Mouse (Mus musculus) left cerebral cortex, postnatal 10 days (tissue): Measurements from ENCODE around the gene Tbc1d2. TPM values are rescaled to one million over a fixed set of nuclear protein-coding genes. Genes with fewer than 3 reads are reported as not detected.
A peak's percentile ranks its signal among the peaks of the same experiment; 100 is the strongest.
"Not testable (repeated sequence)": the region's sequence is repeated elsewhere in the genome, so short reads cannot be mapped to it uniquely, and the experiment has no call there.

Experiments used
- DNase-seq, 2 experiments: peaks; one replicate each; pipeline ENCODE4 v3.0.0; 2021 to 2022; ENCODE audit warnings: low spot score in 2 of 2, mixed read lengths in 1 of 2; ENCODE audit errors: extremely low spot score in 1 of 2
- intact Hi-C: fragments of 180-260 bp; cut with DNase I; formaldehyde crosslinking; loops from one replicate; pipeline ENCODE4 v1.15.1; 2025
- total RNA-seq, 2 experiments: library from RNA; stranded (reverse); gene quantifications; 2 replicates each; pipeline ENCODE4 v1.2.3; 2021

Tbc1d2 gene
- total RNA-seq, 2 experiments from 2014 or later, result 1.0 to 2.0 TPM

DNA sequence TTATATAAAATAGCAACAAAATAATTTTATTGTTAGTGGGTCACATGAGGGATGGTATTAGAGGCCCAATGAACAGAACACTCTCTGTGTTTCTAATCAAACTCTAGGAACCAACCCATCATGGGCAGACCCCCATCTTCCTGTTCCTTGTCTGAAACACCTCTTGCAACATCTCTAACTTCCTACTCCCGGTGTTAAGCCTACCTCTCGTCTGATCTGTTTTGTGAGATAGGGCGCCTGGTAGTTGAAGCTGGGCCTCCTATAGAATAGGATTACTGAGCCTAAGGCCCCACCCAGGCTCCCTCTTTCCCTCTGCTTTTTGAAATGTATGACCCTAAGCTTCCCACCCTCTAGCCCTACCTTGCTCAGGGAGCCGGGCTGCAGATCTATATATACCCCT is 59.2 kb downstream of the Tbc1d2 start:
- intact Hi-C loops, result no loop called here
- DNase-seq, result no peak

DNA sequence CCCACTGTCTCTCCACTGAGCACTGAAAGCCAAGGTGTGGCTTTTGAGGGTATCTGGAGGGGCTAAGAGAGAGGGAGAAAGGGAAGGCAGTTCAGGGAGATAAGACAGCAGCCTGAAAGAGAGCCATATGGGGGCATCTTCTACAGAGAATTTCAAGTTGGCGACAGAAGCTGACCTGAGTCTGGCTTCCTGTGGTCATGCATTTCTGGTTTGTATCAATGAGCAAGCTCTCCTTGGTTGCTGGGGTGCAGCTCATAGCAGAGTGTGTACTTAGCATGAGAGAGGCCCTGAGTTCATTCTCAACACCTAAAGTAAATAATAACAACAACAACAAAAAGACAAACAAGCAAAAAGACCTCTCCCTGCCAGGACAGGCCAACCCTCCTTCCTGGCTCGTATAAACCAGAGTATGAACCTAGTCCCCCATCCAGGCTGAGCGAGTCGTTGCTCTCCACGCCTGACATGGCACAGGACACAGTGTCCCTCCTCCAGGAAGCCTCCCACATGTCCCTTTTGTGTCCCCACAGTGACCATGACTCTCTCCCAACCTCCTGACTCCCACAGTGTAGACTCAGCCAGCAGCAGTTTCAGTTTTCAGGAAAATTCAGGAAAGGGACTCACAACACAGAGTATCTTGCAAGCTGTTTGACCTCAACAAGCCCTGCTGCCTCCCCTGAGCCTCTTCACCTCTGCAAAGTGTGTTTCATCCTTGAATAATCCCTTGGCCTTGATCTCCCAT is 59.9 kb downstream of the Tbc1d2 start:
- intact Hi-C loops, result no loop called here
- peak in 1 of 2 experiments; percentile 7 for DNase-seq

DNA sequence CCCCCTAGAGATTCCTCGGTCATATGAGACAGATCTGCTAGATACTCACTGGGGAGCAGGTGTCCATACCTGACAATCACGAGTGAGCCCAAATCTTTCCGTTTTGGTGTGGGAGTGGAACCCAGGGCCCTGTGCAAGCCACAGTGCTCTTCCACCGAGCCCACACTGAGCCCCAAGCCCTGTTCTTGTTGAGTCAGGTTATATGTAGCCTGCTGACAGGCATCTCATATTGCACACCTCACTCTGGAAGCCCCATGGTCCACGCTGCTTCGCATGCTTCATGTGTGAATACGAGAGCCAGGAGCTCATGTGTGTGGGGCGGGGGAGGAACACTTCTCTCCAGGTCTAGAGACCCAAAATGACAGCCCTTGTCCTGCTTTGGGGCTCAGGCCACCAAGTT is 60.9 kb downstream of the Tbc1d2 start:
- intact Hi-C loops, result no loop called here
- peak in 1 of 2 experiments; percentile 10 for DNase-seq

DNA sequence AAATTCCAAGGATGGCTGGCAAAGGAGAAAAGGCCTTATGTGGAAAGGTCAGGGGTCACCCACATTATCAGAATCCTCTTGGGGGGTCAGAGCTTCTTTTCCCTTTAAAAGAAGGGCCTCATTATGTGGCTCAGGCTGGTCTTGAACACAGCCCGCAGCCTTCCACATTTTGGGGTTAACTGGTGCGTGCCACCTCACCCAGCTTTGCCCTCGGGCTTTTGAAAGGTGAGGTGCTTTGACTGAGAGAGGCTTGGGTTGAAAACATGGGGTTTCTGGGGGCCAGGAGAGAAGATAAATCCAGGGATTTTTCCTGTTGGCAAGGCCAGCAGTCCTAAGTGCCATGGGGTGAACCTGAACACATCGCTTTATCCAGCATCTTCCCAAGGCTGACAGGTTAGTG is 63.5 kb downstream of the Tbc1d2 start:
- intact Hi-C loops, result no loop called here
- DNase-seq, result peak in 1 of 2 experiments; percentile 6

DNA sequence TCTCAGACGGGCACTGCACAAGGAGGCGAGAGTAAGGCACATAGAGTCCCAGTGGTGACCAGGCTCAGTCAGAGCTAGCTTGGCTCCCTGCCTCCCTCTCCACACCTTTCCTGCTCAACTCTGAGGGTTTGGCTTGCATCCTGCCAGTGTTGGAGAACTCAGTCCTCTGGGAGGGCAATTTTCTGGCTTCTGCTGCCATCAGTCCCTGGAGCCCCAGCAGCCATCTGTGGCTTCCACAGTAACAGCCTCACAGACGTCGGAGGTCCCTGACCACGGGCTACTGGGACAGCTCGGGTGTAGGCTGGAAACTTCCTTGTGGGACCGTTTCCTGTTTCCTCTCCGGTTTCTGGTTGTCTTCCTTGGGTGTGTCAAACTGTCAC is 64.2 kb downstream of the Tbc1d2 start:
- intact Hi-C loops, result loop anchor here (1.0 kb wide), 1 partner anchor 12 kb away; no protein-coding TSS in a partner anchor
- DNase-seq, result peak in 1 of 2 experiments; percentile 16

DNA sequence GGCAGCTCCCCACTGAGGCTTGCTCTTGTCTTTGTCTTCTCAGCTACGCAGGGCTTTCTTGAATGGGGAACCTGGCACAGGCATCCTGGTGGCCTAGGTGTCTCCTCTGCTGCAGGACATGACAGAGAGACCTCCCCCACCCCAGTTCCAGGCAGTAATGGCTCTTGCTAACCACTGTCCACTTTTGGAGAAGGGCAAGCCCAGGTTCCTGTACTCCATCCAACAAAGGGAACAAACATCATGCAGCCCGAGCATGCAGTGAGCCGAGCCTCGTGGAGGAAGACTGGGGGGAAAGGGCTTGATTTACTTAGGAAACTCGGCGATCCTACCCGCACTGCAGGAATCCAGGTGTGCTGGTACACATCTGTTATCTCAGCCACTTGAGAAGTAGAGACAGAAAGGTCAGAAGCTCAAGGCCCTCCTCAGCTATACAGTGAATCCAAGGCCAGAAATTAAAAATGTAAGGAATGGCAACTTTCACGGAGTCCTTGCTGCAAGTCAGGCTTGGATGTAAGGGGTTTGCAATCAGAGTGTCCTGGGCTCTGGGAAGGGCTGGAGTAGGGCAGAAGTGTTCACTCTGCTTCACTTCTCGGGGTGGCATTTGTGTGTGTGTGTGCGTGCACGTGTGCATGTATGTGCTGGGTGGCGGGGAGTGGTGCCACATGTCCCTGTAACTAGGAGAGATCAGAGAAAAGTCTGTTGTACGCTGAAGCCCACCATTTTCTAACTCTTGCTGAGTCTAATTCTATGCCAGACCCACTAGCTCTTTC is 64.8 kb downstream of the Tbc1d2 start:
- intact Hi-C loops, result loop anchor here (1.0 kb wide), 1 partner anchor 11 kb away; no protein-coding TSS in a partner anchor
- DNase-seq, result no peak

DNA sequence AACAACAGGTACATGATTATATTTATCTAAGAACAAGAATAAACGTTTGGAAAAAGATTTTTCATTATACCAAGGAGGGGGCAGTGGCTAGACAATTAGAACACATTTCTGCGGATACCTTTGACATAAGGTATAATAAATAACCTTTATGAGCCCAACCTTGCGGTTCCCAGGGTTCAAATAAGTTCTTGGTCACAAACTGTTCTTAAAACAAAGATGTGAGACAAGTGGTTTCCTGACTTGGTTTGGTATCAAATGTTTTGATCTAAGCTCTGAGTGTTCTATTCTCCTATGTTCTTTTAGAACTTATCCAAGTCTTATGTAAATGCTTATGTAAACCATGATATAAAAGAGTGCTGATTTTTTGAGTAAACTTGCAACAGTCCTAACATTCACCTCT is 65.5 kb downstream of the Tbc1d2 start:
- intact Hi-C loops, DNase-seq: not testable (repeated sequence)

DNA sequence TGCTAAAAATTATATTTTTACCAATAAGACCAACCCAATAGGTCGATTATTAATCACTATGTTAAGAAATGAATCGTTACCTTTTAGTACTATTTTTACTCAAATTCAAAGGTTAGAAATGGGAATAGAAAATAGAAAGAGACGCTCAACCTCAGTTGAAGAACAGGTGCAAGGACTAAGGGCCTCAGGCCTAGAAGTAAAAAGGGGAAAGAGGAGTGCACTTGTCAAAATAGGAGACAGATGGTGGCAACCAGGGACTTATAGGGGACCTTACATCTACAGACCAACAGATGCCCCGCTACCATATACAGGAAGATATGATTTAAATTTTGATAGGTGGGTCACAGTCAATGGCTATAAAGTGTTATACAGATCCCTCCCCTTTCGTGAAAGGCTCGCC is 65.9 kb downstream of the Tbc1d2 start:
- intact Hi-C loops, DNase-seq: not testable (repeated sequence)

DNA sequence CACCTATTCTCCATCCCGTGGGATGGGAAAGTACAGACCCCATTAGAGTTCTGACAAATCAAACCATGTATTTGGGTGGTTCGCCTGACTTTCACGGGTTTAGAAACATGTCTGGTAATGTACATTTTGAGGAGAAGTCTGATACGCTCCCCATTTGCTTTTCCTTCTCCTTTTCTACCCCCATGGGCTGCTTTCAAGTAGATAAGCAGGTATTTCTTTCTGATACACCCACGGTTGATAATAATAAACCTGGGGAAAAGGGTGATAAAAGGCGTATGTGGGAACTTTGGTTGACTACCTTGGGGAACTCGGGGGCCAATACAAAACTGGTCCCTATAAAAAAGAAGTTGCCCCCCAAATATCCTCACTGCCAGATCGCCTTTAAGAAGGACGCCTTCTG is 68.0 kb downstream of the Tbc1d2 start:
- intact Hi-C loops, DNase-seq: not testable (repeated sequence)

DNA sequence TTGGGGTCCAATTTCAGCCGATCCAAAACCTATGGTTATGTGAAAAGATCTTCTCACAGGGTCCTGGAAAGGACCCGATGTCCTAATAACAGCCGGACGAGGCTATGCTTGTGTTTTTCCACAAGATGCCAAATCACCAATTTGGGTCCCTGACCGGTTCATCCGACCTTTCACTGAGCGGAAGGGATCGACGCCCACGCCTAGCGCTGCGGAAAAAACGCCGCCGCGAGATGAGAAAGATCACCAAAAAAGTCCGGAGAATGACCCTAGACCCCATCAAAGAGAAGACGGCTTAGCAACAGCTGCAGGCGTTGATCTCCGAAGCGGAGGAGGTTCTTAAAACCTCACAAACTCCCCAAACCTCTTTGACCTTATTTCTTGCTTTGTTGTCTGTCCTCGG is 68.4 kb downstream of the Tbc1d2 start:
- DNase-seq, intact Hi-C loops: not testable (repeated sequence)

DNA sequence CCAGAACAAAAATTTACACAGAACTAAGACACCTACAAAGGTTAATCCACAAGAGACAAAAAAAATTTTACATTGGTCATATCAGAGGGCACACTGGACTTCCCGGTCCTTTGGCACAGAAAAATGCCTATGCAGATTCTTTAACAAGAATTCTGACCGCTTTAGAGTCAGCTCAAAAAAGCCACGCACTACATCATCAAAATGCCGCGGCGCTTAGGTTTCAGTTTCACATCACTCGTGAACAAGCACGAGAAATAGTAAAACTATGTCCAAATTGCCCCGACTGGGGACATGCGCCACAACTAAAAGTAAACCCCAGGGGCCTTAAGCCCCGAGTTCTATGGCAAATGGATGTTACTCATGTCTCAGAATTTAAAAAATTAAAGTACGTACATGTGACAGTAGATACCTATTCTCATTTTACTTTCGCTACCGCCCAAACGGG is 69.2 kb downstream of the Tbc1d2 start:
- not testable (repeated sequence) for DNase-seq

DNA sequence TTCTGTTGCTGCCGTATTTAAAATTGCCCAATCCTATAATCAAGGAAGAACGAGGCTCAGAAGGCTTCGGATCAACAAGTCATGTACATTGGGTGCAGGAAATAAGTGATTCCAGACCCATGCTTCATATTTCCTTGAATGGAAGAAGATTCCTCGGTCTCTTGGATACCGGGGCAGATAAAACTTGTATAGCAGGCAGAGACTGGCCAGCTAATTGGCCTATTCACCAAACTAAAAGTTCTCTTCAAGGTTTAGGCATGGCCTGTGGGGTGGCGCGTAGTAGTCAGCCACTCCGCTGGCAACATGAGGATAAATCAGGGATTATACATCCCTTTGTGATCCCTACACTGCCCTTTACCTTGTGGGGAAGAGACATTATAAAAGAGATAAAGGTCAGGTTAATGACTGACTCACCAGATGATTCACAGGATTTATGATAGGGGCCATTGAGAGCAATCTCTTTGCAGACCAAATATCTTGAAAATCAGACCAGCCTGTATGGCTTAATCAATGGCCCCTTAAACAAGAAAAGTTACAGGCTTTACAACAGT is 71.1 kb downstream of the Tbc1d2 start:
- intact Hi-C loops, DNase-seq: not testable (repeated sequence)

More for the DNA sequence above, 69.2 kb downstream of the Tbc1d2 start:
- intact Hi-C loops, result not testable (repeated sequence)

DNA sequence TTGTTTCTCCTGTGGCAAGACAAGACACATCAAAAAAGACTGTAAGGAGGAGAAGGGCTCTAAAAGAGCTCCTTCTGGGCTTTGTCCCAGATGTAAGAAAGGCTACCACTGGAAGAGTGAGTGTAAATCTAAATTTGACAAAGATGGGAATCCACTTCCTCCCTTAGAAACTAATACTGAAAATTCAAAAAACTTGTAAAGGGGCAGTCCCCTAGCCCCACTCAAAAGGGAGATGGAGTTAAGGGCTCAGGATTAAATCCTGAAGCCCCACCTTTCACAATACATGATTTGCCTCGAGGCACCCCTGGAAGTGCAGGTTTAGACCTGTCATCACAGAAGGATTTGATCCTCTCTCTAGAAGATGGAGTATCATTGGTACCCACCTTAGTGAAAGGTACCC is 71.8 kb downstream of the Tbc1d2 start:
- DNase-seq, result no peak
- intact Hi-C loops, result no loop called here

DNA sequence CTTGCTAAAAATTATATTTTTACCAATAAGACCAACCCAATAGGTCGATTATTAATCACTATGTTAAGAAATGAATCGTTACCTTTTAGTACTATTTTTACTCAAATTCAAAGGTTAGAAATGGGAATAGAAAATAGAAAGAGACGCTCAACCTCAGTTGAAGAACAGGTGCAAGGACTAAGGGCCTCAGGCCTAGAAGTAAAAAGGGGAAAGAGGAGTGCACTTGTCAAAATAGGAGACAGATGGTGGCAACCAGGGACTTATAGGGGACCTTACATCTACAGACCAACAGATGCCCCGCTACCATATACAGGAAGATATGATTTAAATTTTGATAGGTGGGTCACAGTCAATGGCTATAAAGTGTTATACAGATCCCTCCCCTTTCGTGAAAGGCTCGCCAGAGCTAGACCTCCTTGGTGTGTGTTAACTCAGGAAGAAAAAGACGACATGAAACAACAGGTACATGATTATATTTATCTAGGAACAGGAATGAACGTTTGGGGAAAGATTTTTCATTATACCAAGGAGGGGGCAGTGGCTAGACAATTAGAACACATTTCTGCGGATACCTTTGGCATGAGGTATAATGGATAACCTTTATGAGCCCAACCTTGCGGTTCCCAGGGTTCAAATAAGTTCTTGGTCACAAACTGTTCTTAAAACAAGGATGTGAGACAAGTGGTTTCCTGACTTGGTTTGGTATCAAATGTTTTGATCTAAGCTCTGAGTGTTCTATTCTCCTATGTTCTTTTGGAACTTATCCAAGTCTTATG is 74.3 kb downstream of the Tbc1d2 start:
- intact Hi-C loops, DNase-seq: not testable (repeated sequence)

DNA sequence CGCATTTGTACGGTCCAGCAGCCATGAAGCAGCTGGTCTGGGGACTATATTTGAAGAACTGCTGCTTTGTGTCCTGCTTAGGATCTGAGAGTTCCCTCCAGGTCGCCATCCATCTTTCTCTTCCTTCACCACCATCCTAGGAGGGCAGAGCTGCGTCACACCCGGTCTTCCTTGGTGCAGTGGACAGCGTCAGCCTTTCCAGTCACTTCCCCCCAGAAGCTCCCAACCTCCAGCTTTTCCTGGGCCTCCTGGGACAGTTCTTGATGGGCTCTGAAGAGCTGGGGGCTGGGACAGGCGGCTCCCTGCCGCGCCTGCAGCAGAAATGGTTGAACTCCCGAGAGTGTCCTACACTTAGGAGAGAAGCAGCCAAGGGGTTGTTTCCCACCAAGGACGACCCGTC is 75.2 kb downstream of the Tbc1d2 start:
- intact Hi-C loops, result loop anchor here (1.0 kb wide), 1 partner anchor 10 kb away; no protein-coding TSS in a partner anchor
- DNase-seq, result no peak

DNA sequence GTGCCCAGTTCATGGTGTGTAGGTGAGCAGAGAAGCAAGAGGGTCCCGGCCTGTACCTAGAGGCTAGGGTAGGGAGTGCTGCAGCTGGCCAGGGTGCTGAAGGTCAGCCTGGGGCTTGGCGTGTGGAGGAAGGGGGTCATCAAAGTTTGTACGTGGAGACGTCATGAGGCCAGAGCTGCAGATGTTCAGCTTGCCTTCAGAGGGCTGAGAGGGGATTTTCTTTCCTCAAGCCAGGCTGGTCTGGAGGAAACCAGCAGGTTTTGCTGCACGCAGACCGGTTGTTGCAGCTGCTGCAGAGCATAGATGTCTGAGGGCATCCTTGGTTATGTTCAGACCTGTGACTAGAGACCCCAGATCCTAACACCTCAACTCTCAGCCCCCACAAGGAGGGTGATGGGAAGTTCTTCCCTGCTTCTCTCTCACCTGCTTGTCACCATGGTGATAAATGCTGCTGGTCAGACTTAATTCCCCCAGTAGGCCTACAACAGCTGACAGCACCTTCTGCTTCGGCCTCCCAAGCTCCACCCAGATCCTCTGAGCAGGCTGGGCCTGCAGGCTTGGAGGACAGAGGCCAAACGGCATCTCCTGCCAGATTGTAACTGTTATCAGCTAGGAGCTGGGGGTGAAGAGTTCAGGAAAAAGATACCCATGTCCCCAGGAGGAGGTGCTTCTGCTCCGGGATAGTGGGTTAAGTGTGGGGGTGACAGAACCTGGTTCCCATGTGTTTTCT is 75.8 kb downstream of the Tbc1d2 start:
- no peak for DNase-seq

DNA sequence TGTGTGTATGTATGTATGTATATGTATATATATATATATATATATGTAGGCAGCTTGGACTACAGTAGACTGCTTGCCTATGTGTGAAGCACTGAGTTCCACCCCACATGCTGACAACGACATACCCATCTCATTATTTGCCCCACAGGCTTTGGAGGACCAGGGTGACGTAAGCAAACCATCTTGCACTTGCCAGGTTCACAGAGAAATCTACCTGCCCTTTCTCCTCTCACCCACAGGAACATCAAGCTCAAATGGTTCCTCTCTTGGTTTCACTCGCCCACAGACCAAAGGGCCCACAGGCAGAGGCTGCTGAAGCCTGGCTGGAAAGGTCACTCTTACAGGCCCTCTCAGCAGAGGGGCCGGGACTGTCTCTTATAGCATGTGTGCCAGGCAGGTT is 77.4 kb downstream of the Tbc1d2 start:
- intact Hi-C loops, result no loop called here
- DNase-seq, result no peak

More for the DNA sequence above, 75.8 kb downstream of the Tbc1d2 start:
- intact Hi-C loops, result loop anchor here (1.0 kb wide), 1 partner anchor 11 kb away; no protein-coding TSS in a partner anchor

DNA sequence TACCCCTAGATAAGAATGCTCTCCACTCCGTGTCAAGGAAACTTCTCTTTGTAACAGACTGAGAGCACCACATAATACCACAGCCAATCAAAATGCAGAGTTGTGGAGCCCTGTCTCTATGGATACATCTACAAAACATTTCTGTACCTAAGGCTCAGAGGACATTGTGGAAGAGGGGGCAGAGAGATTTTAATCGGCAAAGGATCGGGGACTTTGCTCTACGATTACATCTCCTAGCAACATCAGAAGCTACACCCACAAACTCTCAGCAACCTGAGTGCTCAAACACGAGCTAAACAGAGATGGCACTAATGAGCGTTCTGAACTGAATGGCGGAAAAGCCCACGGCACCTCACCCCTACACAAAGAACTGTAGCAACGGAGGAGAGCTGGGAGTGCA is 78.3 kb downstream of the Tbc1d2 start:
- intact Hi-C loops, result no loop called here
- DNase-seq, result no peak
